Mouse (Mus musculus): ENCODE measurements around the gene Fto. TPM values are rescaled to one million over a fixed set of nuclear protein-coding genes. Genes with fewer than 3 reads are reported as not detected.

Fto gene
- total RNA-seq, 2 experiments from 2014 or later, result 79.7 to 83.3 TPM

- DNase-seq, result peak; percentile 41 to 42
- intact Hi-C loops (cut with DNase I), result no loop called here
These were observed 10.2 kb downstream of the Fto start for GRCm38 (mm10) chr8:91323511-91323910.

DNA sequence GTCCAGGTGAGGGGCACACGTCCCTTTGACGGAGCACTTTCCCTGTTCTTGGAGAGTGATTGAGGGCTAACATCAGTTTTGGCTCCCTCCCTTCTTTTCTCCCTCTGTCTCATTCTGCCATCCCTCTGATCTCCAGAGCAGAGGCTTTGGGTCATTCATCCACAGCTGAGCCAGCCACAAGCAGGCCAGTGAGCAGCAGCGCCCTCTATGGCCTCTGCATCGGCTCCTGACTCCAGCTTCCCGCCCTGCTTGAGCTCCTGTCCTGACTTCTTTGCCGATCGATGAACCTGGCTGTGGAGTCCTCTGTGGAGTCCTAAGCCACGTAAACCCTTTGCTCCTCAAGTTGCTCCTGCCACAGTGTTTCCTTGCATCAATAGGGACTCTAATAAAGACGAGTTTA, 10.9 kb downstream of the Fto start:
- peak; percentile 37 to 53 for DNase-seq
- intact Hi-C loops (cut with DNase I), result no loop called here

- no peak for DNase-seq
- intact Hi-C loops (cut with DNase I), result no loop called here
These were observed 11.6 kb downstream of the Fto start for GRCm38 (mm10) chr8:91324916-91325315.

DNA sequence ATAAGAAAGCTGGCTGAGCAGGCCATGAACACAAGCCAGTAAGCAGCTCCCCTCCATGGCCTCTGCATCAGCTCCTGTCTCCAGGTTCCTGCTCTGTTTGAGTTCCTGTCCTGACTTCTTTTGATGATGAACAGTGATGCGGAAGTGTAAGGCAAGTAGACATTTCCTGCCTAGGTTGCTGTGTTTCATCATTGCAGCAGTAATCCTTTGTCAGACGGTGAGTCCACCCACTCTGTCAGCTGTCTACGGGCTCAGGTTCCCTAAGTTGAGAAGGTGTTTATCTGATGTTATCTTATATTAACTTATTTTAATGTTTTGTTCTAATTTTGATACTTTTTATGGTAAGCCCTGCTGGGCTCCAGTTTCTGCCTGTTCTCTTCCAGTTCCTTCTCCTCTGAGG, 12.7 kb downstream of the Fto start:
- intact Hi-C loops (cut with DNase I), result no loop called here
- no peak for DNase-seq

DNA sequence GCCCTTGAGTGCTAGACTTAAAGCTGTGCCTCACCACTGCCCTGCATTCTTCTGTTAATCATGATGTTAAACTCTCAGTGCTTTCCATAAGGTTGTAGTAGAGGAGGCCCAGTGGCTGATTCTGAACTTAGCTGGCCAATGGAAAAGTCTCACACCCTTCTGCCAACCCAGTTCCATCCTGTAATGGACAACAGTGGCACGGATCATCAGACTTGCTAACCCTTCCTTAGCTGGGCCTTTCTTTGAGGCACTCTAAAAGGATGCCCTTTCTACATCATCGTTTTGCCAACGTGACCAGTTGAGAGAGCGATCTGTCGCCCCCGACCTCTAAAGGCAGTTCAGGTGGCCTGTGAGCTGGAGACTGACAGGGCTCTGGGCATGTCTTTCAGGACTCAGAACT, 13.6 kb downstream of the Fto start:
- intact Hi-C loops (cut with DNase I), result no loop called here
- DNase-seq, result no peak

- intact Hi-C loops (cut with DNase I), result no loop called here
- no peak for DNase-seq
These were observed 14.3 kb downstream of the Fto start for GRCm38 (mm10) chr8:91327471-91328205.

- DNase-seq, result no peak
- intact Hi-C loops (cut with DNase I), result no loop called here
These were observed 15.7 kb downstream of the Fto start for GRCm38 (mm10) chr8:91329056-91329455.

DNA sequence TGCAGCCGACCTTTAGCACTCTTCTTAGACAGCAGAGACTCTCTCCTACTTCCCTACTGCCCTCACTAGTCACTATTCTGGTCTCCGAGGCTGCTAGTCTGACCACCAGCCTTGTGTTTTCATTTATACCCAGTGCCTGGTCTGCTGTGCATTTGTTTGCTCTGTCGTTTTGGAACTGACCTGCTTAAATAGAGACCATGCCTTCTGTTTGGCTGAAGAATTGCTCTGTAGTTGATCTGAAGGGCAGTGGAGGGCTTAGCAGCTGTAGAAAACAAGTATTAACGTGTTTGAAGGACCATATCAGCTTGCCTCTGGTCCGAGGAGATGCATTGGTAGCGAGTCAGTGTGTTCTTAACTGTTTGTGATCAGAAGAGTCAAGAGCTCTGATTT, 16.1 kb downstream of the Fto start:
- intact Hi-C loops (cut with DNase I), result no loop called here
- DNase-seq, result no peak

GRCm38 (mm10) chr8:91338389-91339154, 25.2 kb downstream of the Fto start:
- intact Hi-C loops (cut with DNase I), result no loop called here
- DNase-seq, result no peak

DNA sequence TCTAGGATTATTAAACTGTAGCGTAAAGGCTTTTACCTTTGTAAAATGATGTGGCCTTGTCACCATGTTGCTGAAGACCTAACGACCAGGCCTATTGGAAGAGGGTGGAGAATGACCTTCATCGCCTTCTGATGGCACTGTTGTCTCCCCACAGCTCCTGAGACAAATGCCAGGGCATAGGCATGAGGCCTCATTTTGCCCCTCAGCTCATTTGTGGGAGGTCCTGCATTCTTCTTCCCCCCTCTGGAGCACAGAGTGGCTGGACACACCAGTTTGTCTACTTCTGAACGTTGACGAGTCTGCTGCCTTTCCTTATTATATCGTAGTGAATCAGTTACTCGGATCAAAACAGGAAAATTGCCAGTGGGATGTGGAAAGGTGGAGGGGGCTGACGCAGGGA, 26.3 kb downstream of the Fto start:
- no peak for DNase-seq
- intact Hi-C loops (cut with DNase I), result no loop called here

GRCm38 (mm10) chr8:91340746-91341145, 27.4 kb downstream of the Fto start:
- no peak for DNase-seq
- intact Hi-C loops (cut with DNase I), result no loop called here

GRCm38 (mm10) chr8:91342196-91342595, 28.9 kb downstream of the Fto start:
- DNase-seq, result no peak
- intact Hi-C loops (cut with DNase I), result no loop called here

- intact Hi-C loops (cut with DNase I), result no loop called here
- DNase-seq, result no peak
These were observed 29.5 kb downstream of the Fto start for GRCm38 (mm10) chr8:91342798-91343197.

DNA sequence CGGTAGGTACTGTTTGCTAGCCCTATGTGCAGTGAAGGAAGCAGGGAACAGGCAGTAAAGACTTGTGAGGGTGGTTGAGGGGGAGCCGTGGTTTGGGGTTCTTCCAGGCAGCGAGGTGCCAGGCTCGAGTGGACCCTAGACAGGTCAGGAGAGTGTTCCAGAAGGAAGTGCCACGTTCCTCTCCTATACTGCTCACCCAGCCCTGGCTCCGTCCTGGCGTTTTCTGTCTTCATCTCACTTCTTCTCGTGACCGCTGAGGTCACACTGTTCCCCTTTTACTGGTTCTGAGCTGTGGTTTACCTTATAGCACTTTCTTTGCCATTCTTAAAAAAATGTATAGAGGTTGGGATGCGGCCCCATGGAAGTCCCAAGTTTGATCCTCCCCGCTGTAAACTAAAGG, 31.3 kb downstream of the Fto start:
- DNase-seq, result no peak

DNA sequence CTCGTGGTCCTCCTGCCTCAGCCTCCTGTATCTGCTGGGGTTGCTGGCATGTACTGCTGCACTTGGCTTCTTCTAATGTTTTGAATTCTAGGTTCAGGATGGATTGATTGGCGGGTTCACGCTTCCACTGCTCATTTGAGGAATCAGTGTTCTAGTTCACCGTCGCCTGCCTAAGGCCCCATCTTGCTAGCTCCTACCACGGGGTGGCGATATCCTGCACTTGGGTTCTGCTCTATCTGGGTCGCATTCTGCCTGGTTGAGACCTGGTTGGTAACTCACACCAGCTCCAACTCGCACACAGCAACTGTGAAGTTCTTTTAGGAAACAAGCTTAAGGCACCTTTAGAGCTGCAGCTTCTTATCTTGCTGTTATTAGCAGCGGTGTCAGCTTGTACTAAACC, 33.8 kb downstream of the Fto start:
- no peak for DNase-seq
- intact Hi-C loops (cut with DNase I), result no loop called here

More for the DNA sequence above, 31.3 kb downstream of the Fto start:
- intact Hi-C loops (cut with DNase I), result no loop called here

DNA sequence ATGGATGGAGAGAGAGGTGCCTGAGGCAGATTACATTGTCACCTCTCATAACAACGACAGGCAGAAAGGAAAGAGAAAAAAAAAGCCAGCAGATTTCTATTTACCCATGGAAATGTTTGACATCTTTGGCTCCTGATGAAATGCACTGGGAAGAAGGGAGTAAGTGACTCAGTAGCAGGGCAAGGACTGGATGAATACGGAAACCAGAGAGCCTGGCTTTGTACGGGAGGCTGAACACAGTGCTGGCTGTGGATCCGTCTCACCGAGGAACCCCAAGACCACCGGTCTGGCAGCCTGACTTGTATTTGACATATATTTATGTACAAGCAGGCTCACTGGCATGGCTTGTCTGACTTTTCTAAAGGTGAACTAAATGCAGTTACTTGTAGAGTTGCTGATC, 34.3 kb downstream of the Fto start:
- DNase-seq, result no peak
- intact Hi-C loops (cut with DNase I), result no loop called here

DNA sequence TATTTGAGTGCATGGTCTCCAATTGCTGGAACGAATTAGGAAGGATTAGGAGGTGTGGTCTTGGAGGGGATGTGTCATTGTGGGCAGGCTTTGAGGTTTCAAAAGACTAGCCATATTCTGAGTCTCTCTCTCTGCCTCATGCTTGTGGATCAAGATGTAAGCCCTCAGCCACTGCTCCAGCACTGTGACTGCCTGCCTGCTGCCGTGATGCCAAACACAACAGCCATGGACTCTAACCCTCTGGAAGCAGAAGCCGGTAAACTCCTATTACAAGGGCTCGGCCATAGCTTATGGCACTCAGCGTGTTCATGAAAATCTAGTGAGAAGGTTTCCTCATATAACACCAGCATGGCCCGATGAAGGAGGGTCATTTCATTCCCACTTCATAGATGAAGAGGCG, 36.5 kb downstream of the Fto start:
- DNase-seq, result no peak
- intact Hi-C loops (cut with DNase I), result no loop called here

DNA sequence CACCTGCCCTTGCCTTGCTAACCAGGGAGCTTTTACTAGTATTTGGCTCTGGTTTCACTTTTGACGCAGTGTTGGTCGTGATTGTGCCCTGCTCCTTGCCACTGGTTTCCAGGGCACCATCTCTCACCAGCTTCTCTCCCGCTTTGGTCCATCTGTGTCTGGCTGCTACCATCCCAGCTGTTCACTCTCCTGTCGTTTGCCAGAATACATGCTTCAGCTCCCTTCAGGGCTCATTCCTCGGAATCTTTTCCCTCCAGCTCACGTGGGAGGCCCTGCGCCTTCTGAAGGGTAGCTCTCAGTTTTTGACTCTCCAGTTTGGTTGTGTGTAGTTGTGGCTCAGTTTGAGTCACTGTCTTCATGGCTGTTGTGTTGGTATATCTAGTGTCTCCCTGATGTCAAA, 37.3 kb downstream of the Fto start:
- peak in 1 of 2 experiments; percentile 48 for DNase-seq
- intact Hi-C loops (cut with DNase I), result no loop called here

DNA sequence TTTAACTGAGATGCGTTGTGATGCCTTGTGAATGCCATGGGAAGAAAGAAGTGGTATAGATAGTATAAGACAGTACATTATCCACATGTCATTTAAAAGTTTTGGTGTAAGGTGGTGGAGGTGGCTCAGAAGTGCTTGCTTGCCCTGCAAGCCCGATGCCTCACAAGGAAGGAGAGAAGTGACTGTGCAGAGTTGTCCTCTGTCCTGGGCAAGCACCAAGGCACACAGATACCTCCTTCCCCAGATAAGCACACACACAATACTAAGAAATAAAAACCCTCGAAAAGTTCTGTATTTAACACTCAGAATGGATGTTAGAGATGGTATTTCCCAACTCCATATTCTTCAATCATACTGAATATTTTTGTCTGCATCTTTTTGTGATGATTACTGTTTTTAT, 39.3 kb downstream of the Fto start:
- DNase-seq, result no peak
- intact Hi-C loops (cut with DNase I), result no loop called here

DNA sequence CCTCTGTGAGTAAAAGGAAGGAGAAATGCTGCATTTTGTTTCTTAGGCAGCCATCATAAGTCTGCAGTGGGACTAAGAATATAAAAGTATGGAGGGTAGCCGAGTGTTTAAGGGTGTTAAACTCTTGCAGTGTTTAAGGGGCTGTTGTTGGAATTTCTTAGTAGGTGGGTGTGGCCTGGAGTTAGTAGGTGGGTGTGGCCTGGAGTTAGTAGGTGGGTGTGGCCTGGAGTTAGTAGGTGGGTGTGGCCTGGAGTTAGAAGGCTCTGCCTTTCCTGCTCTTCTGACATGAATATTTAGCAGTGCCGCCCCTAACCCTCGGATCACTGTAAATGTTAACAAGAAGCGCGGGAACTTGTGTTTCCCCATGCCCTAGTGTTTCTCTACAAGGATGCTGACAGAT, 39.7 kb downstream of the Fto start:
- DNase-seq, result no peak
- intact Hi-C loops (cut with DNase I), result no loop called here

GRCm38 (mm10) chr8:91353907-91354306, 40.6 kb downstream of the Fto start:
- intact Hi-C loops (cut with DNase I), result no loop called here
- no peak for DNase-seq

- DNase-seq, result no peak
- intact Hi-C loops (cut with DNase I), result no loop called here
These were observed 42.1 kb downstream of the Fto start for GRCm38 (mm10) chr8:91355301-91355905.
